Mouse (Mus musculus): ENCODE results near the gene Smim4. TPM values are rescaled to one million over a fixed set of nuclear protein-coding genes. Genes with fewer than 3 reads are reported as not detected.

Smim4 gene
- total RNA-seq, 2 experiments from 2014 or later, result 89.8 to 93.8 TPM

- peak; percentile 78 for ATAC-seq (replicated peaks; ENCODE audit: poor library complexity)
Measured at GRCm38 (mm10) chr14:31139666-31140065, 10.9 kb upstream of the Smim4 start.

GRCm38 (mm10) chr14:31138897-31139429, 10.2 kb upstream of the Smim4 start:
- ATAC-seq (replicated peaks; ENCODE audit: poor library complexity), result no peak

- ATAC-seq (replicated peaks; ENCODE audit: poor library complexity), result no peak
Measured at GRCm38 (mm10) chr14:31138219-31138896, 9.6 kb upstream of the Smim4 start.

- no peak for ATAC-seq (replicated peaks; ENCODE audit: poor library complexity)
Measured at GRCm38 (mm10) chr14:31137791-31138190, 9.0 kb upstream of the Smim4 start.

- no peak for ATAC-seq (replicated peaks; ENCODE audit: poor library complexity)
Measured at GRCm38 (mm10) chr14:31137281-31137595, 8.5 kb upstream of the Smim4 start.

- no peak for ATAC-seq (replicated peaks; ENCODE audit: poor library complexity)
Measured at GRCm38 (mm10) chr14:31136411-31137280, 7.9 kb upstream of the Smim4 start.

GRCm38 (mm10) chr14:31135495-31136410, 7.0 kb upstream of the Smim4 start:
- ATAC-seq (replicated peaks; ENCODE audit: poor library complexity), result no peak

GRCm38 (mm10) chr14:31134015-31135000, 5.6 kb upstream of the Smim4 start:
- ATAC-seq (replicated peaks; ENCODE audit: poor library complexity), result no peak

GRCm38 (mm10) chr14:31133023-31133665, 4.4 kb upstream of the Smim4 start:
- no peak for ATAC-seq (replicated peaks; ENCODE audit: poor library complexity)

- no peak for ATAC-seq (replicated peaks; ENCODE audit: poor library complexity)
Measured at GRCm38 (mm10) chr14:31132491-31132975, 3.8 kb upstream of the Smim4 start.

GRCm38 (mm10) chr14:31132031-31132430, 3.3 kb upstream of the Smim4 start:
- ATAC-seq (replicated peaks; ENCODE audit: poor library complexity), result peak; percentile 24

GRCm38 (mm10) chr14:31131272-31131821, 2.6 kb upstream of the Smim4 start:
- no peak for ATAC-seq (replicated peaks; ENCODE audit: poor library complexity)

GRCm38 (mm10) chr14:31130236-31131220, 1.8 kb upstream of the Smim4 start, which contains the start of gene Nt5dc2:
Gene Nt5dc2 (plus strand): TSS chr14:31131053.
- ATAC-seq (replicated peaks; ENCODE audit: poor library complexity), result peak; percentile 46

GRCm38 (mm10) chr14:31129326-31130235, 825 bp upstream of the Smim4 start:
- no peak for ATAC-seq (replicated peaks; ENCODE audit: poor library complexity)

GRCm38 (mm10) chr14:31128101-31128825, 493 bp downstream of the Smim4 start:
- ATAC-seq (replicated peaks; ENCODE audit: poor library complexity), result peak; percentile 21

- no peak for ATAC-seq (replicated peaks; ENCODE audit: poor library complexity)
Measured at GRCm38 (mm10) chr14:31126826-31127225, 1.9 kb downstream of the Smim4 start.
